Mouse (Mus musculus) MEL (cell line): ENCODE results near the gene Acvrl1. TPM values are rescaled to one million over a fixed set of nuclear protein-coding genes. Genes with fewer than 3 reads are reported as not detected.

ENCODE experiments used
- DNase-seq: peaks from one replicate; pipeline ENCODE4 v3.0.0; 2011; ENCODE audit warnings: low read depth, low spot score
- H3K27ac ChIP-seq: 2 replicates; pipeline ENCODE4 v1.5.1; 2012; ENCODE audit warnings: low read depth, mild to moderate bottlenecking, control low read depth, low read length, moderate library complexity; ENCODE audit not compliant: control insufficient read depth
- H3K27me3 ChIP-seq, 2 experiments: fragments of 150-350 bp in 1 of 2; sonication (generic) in 1 of 2; 2 replicates each; pipeline ENCODE4 v1.6.1; 2012; ENCODE audit warnings: low read length in 2 of 2, mild to moderate bottlenecking in 2 of 2, improper control_type of control experiment in 1 of 2, moderate library complexity in 1 of 2; ENCODE audit not compliant: insufficient read depth in 2 of 2, control insufficient read depth in 1 of 2
- H3K36me3 ChIP-seq, 2 experiments: 2 replicates each; pipeline ENCODE4 v1.6.1; 2012 to 2014; ENCODE audit warnings: low read length in 2 of 2, improper control_type of control experiment in 1 of 2, inconsistent platforms in 1 of 2, mild to moderate bottlenecking in 1 of 2; ENCODE audit not compliant: insufficient read depth in 2 of 2, control insufficient read depth in 1 of 2
- H3K4me1 ChIP-seq, 2 experiments: fragments of 150-350 bp in 1 of 2; sonication (generic) in 1 of 2; 2 replicates each; pipeline ENCODE4 v1.6.1; 2012; ENCODE audit warnings: low read length in 2 of 2, improper control_type of control experiment in 1 of 2, mild to moderate bottlenecking in 1 of 2; ENCODE audit not compliant: insufficient read depth in 2 of 2, control insufficient read depth in 1 of 2
- H3K4me3 ChIP-seq, 2 experiments: fragments of 150-350 bp in 1 of 2; sonication (generic) in 1 of 2; 2 replicates each; pipeline ENCODE4 v1.5.1; 2012; ENCODE audit warnings: low read depth in 2 of 2, low read length in 2 of 2, mild to moderate bottlenecking in 2 of 2, moderate library complexity in 2 of 2, control low read depth in 1 of 2, improper control_type of control experiment in 1 of 2; ENCODE audit not compliant: control insufficient read depth in 1 of 2, insufficient read depth in 1 of 2
- H3K79me2 ChIP-seq: 2 replicates; pipeline ENCODE4 v1.6.1; 2012; ENCODE audit warnings: mild to moderate bottlenecking, low read length, moderate library complexity; ENCODE audit not compliant: control insufficient read depth, poor library complexity, insufficient read depth
- H3K9ac ChIP-seq: 2 replicates; pipeline ENCODE4 v1.6.1; 2012; ENCODE audit warnings: low read depth, mild to moderate bottlenecking, control low read depth, low read length, moderate library complexity; ENCODE audit not compliant: control insufficient read depth, poor library complexity, severe bottlenecking
- H3K9me3 ChIP-seq: fragments of 150-350 bp; sonication (generic); replicated peaks from 2 replicates; pipeline ENCODE4 v1.6.1; 2012; ENCODE audit warnings: mild to moderate bottlenecking, low read length, improper control_type of control experiment, moderate library complexity; ENCODE audit not compliant: insufficient read depth
- BHLHE40 ChIP-seq: IDR thresholded peaks from 2 replicates; pipeline ENCODE4 v1.6.1; 2012; ENCODE audit warnings: low read depth, mild to moderate bottlenecking, inconsistent platforms, low read length, improper control_type of control experiment, borderline replicate concordance
- CHD1 ChIP-seq: IDR thresholded peaks from 2 replicates; pipeline ENCODE4 v1.6.1; 2012; ENCODE audit warnings: low read depth, mild to moderate bottlenecking, inconsistent platforms, low read length, improper control_type of control experiment
- CHD2 ChIP-seq: IDR thresholded peaks from 2 replicates; pipeline ENCODE4 v1.6.1; 2011; ENCODE audit warnings: low read length, improper control_type of control experiment
- CTCF ChIP-seq, 3 experiments: IDR thresholded peaks in 2 of 3; conservative IDR thresholded peaks in 1 of 3; 2 replicates each; pipeline ENCODE4 v1.5.1; 2011 to 2012; ENCODE audit warnings: low read length in 3 of 3, low read depth in 2 of 3, mild to moderate bottlenecking in 2 of 3, improper control_type of control experiment in 1 of 3, inconsistent platforms in 1 of 3, mixed read lengths in 1 of 3, moderate library complexity in 1 of 3; ENCODE audit not compliant: control insufficient read depth in 1 of 3, insufficient read depth in 1 of 3, poor library complexity in 1 of 3, severe bottlenecking in 1 of 3
- ELF1 ChIP-seq: IDR thresholded peaks from 2 replicates; pipeline ENCODE4 v1.6.1; 2014; ENCODE audit warnings: low read depth, mild to moderate bottlenecking, inconsistent platforms, low read length, improper control_type of control experiment, moderate library complexity
- MAFK ChIP-seq: IDR thresholded peaks from 2 replicates; pipeline ENCODE4 v1.6.1; 2011; ENCODE audit warnings: low read depth, mild to moderate bottlenecking, low read length, improper control_type of control experiment, borderline replicate concordance
- MEF2A ChIP-seq: IDR thresholded peaks from 2 replicates; pipeline ENCODE4 v1.6.1; 2014; ENCODE audit warnings: low read depth, mild to moderate bottlenecking, inconsistent platforms, low read length, improper control_type of control experiment; ENCODE audit not compliant: poor library complexity, insufficient replicate concordance, severe bottlenecking; ENCODE audit errors: extremely low read depth
- MXI1 ChIP-seq: IDR thresholded peaks from 2 replicates; pipeline ENCODE4 v1.6.1; 2011; ENCODE audit warnings: mild to moderate bottlenecking, low read depth, low read length, improper control_type of control experiment
- MYB ChIP-seq: IDR thresholded peaks from 2 replicates; pipeline ENCODE4 v1.6.1; 2011; ENCODE audit warnings: mild to moderate bottlenecking, low read depth, low read length, improper control_type of control experiment
- MYC ChIP-seq: IDR thresholded peaks from 2 replicates; pipeline ENCODE4 v1.6.1; 2011; ENCODE audit warnings: low read depth, mild to moderate bottlenecking, low read length, improper control_type of control experiment, moderate library complexity
- NELFE ChIP-seq: IDR thresholded peaks from 2 replicates; pipeline ENCODE4 v1.6.1; 2011; ENCODE audit warnings: low read depth, low read length, improper control_type of control experiment
- POLR2A ChIP-seq, 2 experiments: IDR thresholded peaks; 2 replicates each; pipeline ENCODE4 v1.6.1; 2011 to 2012; ENCODE audit warnings: low read length in 2 of 2, mild to moderate bottlenecking in 2 of 2, control low read depth in 1 of 2, improper control_type of control experiment in 1 of 2, low read depth in 1 of 2, moderate library complexity in 1 of 2; ENCODE audit not compliant: control insufficient read depth in 1 of 2, insufficient read depth in 1 of 2, poor library complexity in 1 of 2
- POLR2AphosphoS2 ChIP-seq: IDR thresholded peaks from 2 replicates; pipeline ENCODE4 v1.6.1; 2011; ENCODE audit warnings: low read length, improper control_type of control experiment
- RCOR1 ChIP-seq: IDR thresholded peaks from 2 replicates; pipeline ENCODE4 v1.6.1; 2012; ENCODE audit warnings: low read depth, mild to moderate bottlenecking, inconsistent platforms, low read length, improper control_type of control experiment
- SIN3A ChIP-seq: IDR thresholded peaks from 2 replicates; pipeline ENCODE4 v1.6.1; 2012; ENCODE audit warnings: low read length, improper control_type of control experiment, inconsistent platforms
- SMC3 ChIP-seq: IDR thresholded peaks from 2 replicates; pipeline ENCODE4 v1.6.1; 2011; ENCODE audit warnings: low read depth, low read length, improper control_type of control experiment
- USF2 ChIP-seq, 2 experiments: IDR thresholded peaks; 2 replicates each; pipeline ENCODE4 v1.6.1; 2011 to 2012; ENCODE audit warnings: improper control_type of control experiment in 2 of 2, low read length in 2 of 2, borderline replicate concordance in 1 of 2, inconsistent platforms in 1 of 2, low read depth in 1 of 2, mild to moderate bottlenecking in 1 of 2; ENCODE audit not compliant: insufficient read depth in 1 of 2
- ZKSCAN1 ChIP-seq: IDR thresholded peaks from 2 replicates; pipeline ENCODE4 v1.6.1; 2012; ENCODE audit warnings: low read depth, mild to moderate bottlenecking, inconsistent platforms, low read length, improper control_type of control experiment, moderate library complexity
- ZMIZ1 ChIP-seq: IDR thresholded peaks from 2 replicates; pipeline ENCODE4 v1.6.1; 2012; ENCODE audit warnings: low read depth, mild to moderate bottlenecking, inconsistent platforms, low read length, improper control_type of control experiment, moderate library complexity
- ZNF384 ChIP-seq: IDR thresholded peaks from 2 replicates; pipeline ENCODE4 v1.6.1; 2012; ENCODE audit warnings: low read depth, mild to moderate bottlenecking, inconsistent platforms, low read length, improper control_type of control experiment
- polyA plus RNA-seq, 2 experiments: library from polyadenylated mRNA; stranded (reverse) in 1 of 2; unstranded in 1 of 2; fragments of >175 nt in 1 of 2; fragments of >200 nt in 1 of 2; gene quantifications; 2 replicates each; pipeline versions ENCODE4 v1.2.1 to v1.2.4; 2012; ENCODE audit warnings: low replicate concordance in 2 of 2, low read depth in 1 of 2; ENCODE audit not compliant: insufficient read length in 2 of 2, insufficient read depth in 1 of 2, missing spikeins in 1 of 2
- total RNA-seq: library from RNA; depleted of rRNA; stranded (reverse); fragments of 300-350 nt; gene quantifications from 2 replicates; pipeline ENCODE4 v1.2.3, GENCODE M21; 2012

Gene Acvrl1
- total and polyA plus RNA-seq, 3 experiments: 0.08 to 0.18 TPM; not detected in 1

DNA sequence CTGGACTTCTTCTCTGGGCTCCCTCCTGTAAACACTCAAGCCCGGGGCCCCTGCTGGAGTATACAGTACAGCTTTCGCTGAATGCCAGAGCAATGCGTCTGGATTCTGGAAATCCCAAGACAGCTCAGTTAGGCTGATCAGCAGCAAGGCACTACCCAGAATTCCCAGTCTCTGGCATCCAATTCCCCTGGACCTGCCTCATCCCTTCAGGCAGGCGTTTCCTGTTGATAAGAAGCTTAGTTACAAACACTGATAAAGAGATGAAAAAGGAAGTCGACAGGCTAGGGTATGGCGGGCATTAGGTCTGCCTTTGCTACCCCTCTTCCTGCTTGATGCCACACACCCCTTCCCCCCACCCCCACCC lies 19.6 kb downstream of the Acvrl1 start (continued):
- peak; percentile 95 for TF ChIP-seq RCOR1
- TF ChIP-seq USF2 (IDR thresholded peaks at IDR 0.05; ENCODE audit: borderline replicate concordance in 1 of 2, insufficient read depth in 1 of 2, low read depth in 1 of 2, low read length in 2 of 2): no peak
- TF ChIP-seq CTCF (IDR thresholded peaks at IDR 0.05 in 2 of 3, conservative IDR thresholded peaks at IDR 0.05 in 1 of 3; ENCODE audit: control insufficient read depth in 1 of 3, insufficient read depth in 1 of 3, low read depth in 2 of 3, low read length in 3 of 3, poor library complexity in 1 of 3, severe bottlenecking in 1 of 3): no peak
- peak; percentile 23; the same call in 1 of the 2 replicates for TF ChIP-seq CHD2
- TF ChIP-seq ZKSCAN1: no peak
- TF ChIP-seq ZNF384: no peak
- no peak; the same call in 1 of the 2 replicates for TF ChIP-seq CHD1
- no peak for TF ChIP-seq SMC3

DNA sequence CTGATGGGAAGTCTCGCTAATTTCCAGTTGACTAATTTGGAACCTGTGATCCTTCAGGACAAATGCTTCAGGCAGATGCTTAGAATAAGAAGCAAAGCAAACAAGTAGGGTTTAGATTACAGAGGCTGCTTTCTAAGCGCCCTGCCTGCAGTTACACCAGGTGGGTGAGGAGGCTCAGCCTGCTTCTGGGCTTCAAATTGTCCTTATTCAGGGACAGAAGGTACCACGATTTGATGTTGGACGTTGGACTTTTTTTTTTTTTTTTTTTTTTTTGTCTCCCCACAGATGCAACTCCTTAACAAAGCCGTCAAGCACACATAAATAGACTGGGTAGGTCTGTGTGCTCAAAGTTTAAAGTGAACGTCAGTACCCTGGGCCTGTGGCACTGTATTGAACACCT lies 20.3 kb downstream of the Acvrl1 start:
- peaks cover 36 to 76% of the 10 kb centered on the region in 2 experiments for H3K4me1 ChIP-seq
- no peak overlapping the region for H3K4me3 ChIP-seq
- H3K27me3 ChIP-seq: no peaks in the 10 kb centered on the region
- H3K27ac ChIP-seq: peak overlapping the region; percentile 87
- H3K36me3 ChIP-seq: peaks cover 0 to 56% of the 10 kb centered on the region in 2 experiments; a peak in 2 of 4 replicates
- no peaks in the 10 kb centered on the region; the same call in 1 of the 2 replicates for H3K79me2 ChIP-seq
- TF ChIP-seq POLR2A (IDR thresholded peaks at IDR 0.05; ENCODE audit: control insufficient read depth in 1 of 2, insufficient read depth in 1 of 2, low read depth in 1 of 2, low read length in 2 of 2, poor library complexity in 1 of 2): no peak
- TF ChIP-seq ZNF384: peak; percentile 63; the same call in 1 of the 2 replicates
- no peak for TF ChIP-seq RCOR1
- TF ChIP-seq ZMIZ1: no peak
- TF ChIP-seq ELF1: no peak
- no peak for TF ChIP-seq SIN3A
- no peak for TF ChIP-seq POLR2AphosphoS2
- TF ChIP-seq NELFE: no peak
- no peak for TF ChIP-seq MEF2A
- TF ChIP-seq BHLHE40: no peak
- TF ChIP-seq MYB: 0 out of 2 replicates have a peak, but pooled peaks have one; percentile 3
- no peak for TF ChIP-seq MXI1
- no peak for TF ChIP-seq CTCF (IDR thresholded peaks at IDR 0.05 in 2 of 3, conservative IDR thresholded peaks at IDR 0.05 in 1 of 3; ENCODE audit: control insufficient read depth in 1 of 3, insufficient read depth in 1 of 3, low read depth in 2 of 3, low read length in 3 of 3, poor library complexity in 1 of 3, severe bottlenecking in 1 of 3)
- no peak for TF ChIP-seq SMC3
- no peak for TF ChIP-seq MYC
- no peak for TF ChIP-seq MAFK
- no peak for TF ChIP-seq CHD2
- DNase-seq: no peak
- peak overlapping the region; percentile 56 for H3K9ac ChIP-seq
- H3K9me3 ChIP-seq: no peaks in the 10 kb centered on the region
